8 mouse cellular contexts compared by ENCODE assay signal in genomic region chr8:87536615-87537329, GRCm38 (mm10). TPM values are rescaled to one million over a fixed set of nuclear protein-coding genes. Genes with fewer than 3 reads are reported as not detected.
A peak's percentile ranks its signal among the peaks of the same experiment; 100 is the strongest.
DNase-seq lines count a peak whose midpoint lies in the region; ATAC-seq and TF ChIP-seq lines count a peak whose summit lies in the region.

No protein-coding gene starts in this region.

- TF ChIP-seq CTCF in CH12.LX (conservative IDR thresholded peaks at IDR 0.05 in 1 of 2, IDR thresholded peaks at IDR 0.05 in 1 of 2; ENCODE audit: low read depth in 2 of 2, low read length in 2 of 2): peak; percentile 83 to 85
- peak; percentile 94 for TF ChIP-seq CTCF in liver, embryonic 14.5 days (IDR thresholded peaks at IDR 0.05; ENCODE audit: low read depth)

- no peak overlapping the region for H3K27ac ChIP-seq in CH12.LX (ENCODE audit: insufficient read depth, low read depth)
- H3K27ac ChIP-seq in forebrain, embryonic 12.5 days: no peak overlapping the region
- H3K27ac ChIP-seq in liver, embryonic 14.5 days: no peak overlapping the region
- H3K27ac ChIP-seq in neural tube, embryonic 13.5 days (replicated peaks): no peak overlapping the region

- H3K4me2 ChIP-seq in CH12.LX (ENCODE audit: insufficient read depth, low read depth, poor library complexity, severe bottlenecking): no peak overlapping the region; the same call in 1 of the 2 replicates
- H3K4me2 ChIP-seq in forebrain, embryonic 12.5 days: peak overlapping the region; percentile 30
- H3K4me2 ChIP-seq in liver, embryonic 14.5 days (ENCODE audit: low read depth): no peak overlapping the region
- H3K4me2 ChIP-seq in neural tube, embryonic 13.5 days: peak overlapping the region; percentile 41

- H3K4me3 ChIP-seq in CH12.LX (replicated peaks in 1 of 3; ENCODE audit: low read depth in 2 of 3, low read length in 2 of 3, poor library complexity in 1 of 3): no peak overlapping the region
- H3K4me3 ChIP-seq in forebrain, embryonic 12.5 days (replicated peaks): no peak overlapping the region
- no peak overlapping the region for H3K4me3 ChIP-seq in liver, embryonic 14.5 days (ENCODE audit: insufficient read depth in 1 of 2, low read depth in 2 of 2, low read length in 2 of 2)
- H3K4me3 ChIP-seq in neural tube, embryonic 13.5 days: 0 out of 2 replicates have a peak overlapping the region, but pooled peaks have one; percentile 8

- no peaks in the 10 kb centered on the region for H3K9me3 ChIP-seq in CH12.LX (replicated peaks; ENCODE audit: low read length)
- no peaks in the 10 kb centered on the region for H3K9me3 ChIP-seq in forebrain, embryonic 12.5 days
- H3K9me3 ChIP-seq in liver, embryonic 14.5 days (ENCODE audit: control insufficient read depth, low read length): no peaks in the 10 kb centered on the region
- no peaks in the 10 kb centered on the region for H3K9me3 ChIP-seq in neural tube, embryonic 13.5 days

- DNase-seq in CH12.LX (ENCODE audit: extremely low read depth): peak; percentile 65
- peak; percentile 29 for DNase-seq in c-Kit-positive CD71-positive TER-119-positive erythroid progenitor cells, embryonic 14.5 days (ENCODE audit: low spot score)
- DNase-seq in heart, postnatal 10 days: peak; percentile 79 to 90
- peak; percentile 71 to 91 for DNase-seq in kidney, postnatal 36 days
- peak in 2 of 3 experiments; percentile 5 to 10 for DNase-seq in liver, embryonic 14.5 days (ENCODE audit: low read depth in 3 of 3, low spot score in 3 of 3)
- DNase-seq in testis, postnatal 14 days (ENCODE audit: low spot score): peak; percentile 55

- no peaks in the 10 kb centered on the region for H3K79me2 ChIP-seq in CH12.LX (replicated peaks; ENCODE audit: control insufficient read depth, extremely low read depth, insufficient read depth, poor library complexity, severe bottlenecking)

- no peak overlapping the region for H3K9ac ChIP-seq in CH12.LX (ENCODE audit: insufficient read depth, low read depth)
- H3K9ac ChIP-seq in forebrain, embryonic 12.5 days: no peak overlapping the region
- H3K9ac ChIP-seq in liver, embryonic 14.5 days (replicated peaks): no peak overlapping the region
- no peak overlapping the region for H3K9ac ChIP-seq in neural tube, embryonic 13.5 days

- 7% methylated on average over 23 of the region's 23 CpGs for WGBS in forebrain, embryonic 12.5 days
- WGBS in liver, embryonic 14.5 days (ENCODE audit: insufficient replicate concordance): 8% methylated on average over 23 of the region's 23 CpGs
- 7% methylated on average over 23 of the region's 23 CpGs for WGBS in neural tube, embryonic 13.5 days

- H3K36me3 ChIP-seq in CH12.LX (replicated peaks in 1 of 2; ENCODE audit: control insufficient read depth in 1 of 2, insufficient read depth in 1 of 2, low read length in 1 of 2): no peaks in the 10 kb centered on the region
- no peaks in the 10 kb centered on the region for H3K36me3 ChIP-seq in forebrain, embryonic 12.5 days (replicated peaks)
- H3K36me3 ChIP-seq in liver, embryonic 14.5 days (replicated peaks; ENCODE audit: control insufficient read depth, insufficient read depth, low read depth): no peaks in the 10 kb centered on the region
- H3K36me3 ChIP-seq in neural tube, embryonic 13.5 days: no peaks in the 10 kb centered on the region

- intact Hi-C loops in heart, postnatal 10 days (cut with DNase I): loop anchor here (1.0 to 5.0 kb wide), 2 partner anchors 319 to 602 kb away; no protein-coding TSS in a partner anchor

- ATAC-seq in forebrain, embryonic 12.5 days (ENCODE audit: low FRiP score): peak; percentile 76
- ATAC-seq in liver, embryonic 14.5 days (ENCODE audit: insufficient read depth): no peak
- peak; percentile 68 for ATAC-seq in neural tube, embryonic 13.5 days (ENCODE audit: low read depth)

- in situ Hi-C loops in CH12.LX (cut with MboI; ENCODE audit: low pct_ligation_motif_present, low pct_unique_long_range_greater_than_20kb, low sequenced_read_pairs): loop anchor here (10.0 kb wide), 1 partner anchor 602 kb away; no protein-coding TSS in a partner anchor

- peaks cover 15% of the 10 kb centered on the region for H3K27me3 ChIP-seq in CH12.LX (replicated peaks)
- no peaks in the 10 kb centered on the region for H3K27me3 ChIP-seq in forebrain, embryonic 12.5 days
- no peaks in the 10 kb centered on the region for H3K27me3 ChIP-seq in liver, embryonic 14.5 days (ENCODE audit: control insufficient read depth, insufficient read depth, low read length)
- no peaks in the 10 kb centered on the region; the same call in 1 of the 2 replicates for H3K27me3 ChIP-seq in neural tube, embryonic 13.5 days

- no peak for TF ChIP-seq EP300 in CH12.LX (IDR thresholded peaks at IDR 0.05; ENCODE audit: low read length)
- no peak for TF ChIP-seq EP300 in liver, embryonic 14.5 days (IDR thresholded peaks at IDR 0.05; ENCODE audit: low read depth)

- dilution Hi-C loops in CH12.LX (cut with MboI; ENCODE audit: extremely low pct_ligation_motif_present, extremely low pct_unique_long_range_greater_than_20kb, low sequenced_read_pairs): no loop called here

- no peak for TF ChIP-seq POLR2A in CH12.LX (IDR thresholded peaks at IDR 0.05; ENCODE audit: low read depth, low read length)

- H3K4me1 ChIP-seq in CH12.LX (ENCODE audit: control insufficient read depth in 1 of 2, insufficient read depth in 2 of 2): peaks cover 3 to 13% of the 10 kb centered on the region in 2 experiments; a peak in 3 of 4 replicates
- H3K4me1 ChIP-seq in forebrain, embryonic 12.5 days: peaks cover 15% of the 10 kb centered on the region
- H3K4me1 ChIP-seq in liver, embryonic 14.5 days (replicated peaks; ENCODE audit: control insufficient read depth in 2 of 2, insufficient read depth in 2 of 2, low read length in 1 of 2): no peaks in the 10 kb centered on the region
- peaks cover 27% of the 10 kb centered on the region for H3K4me1 ChIP-seq in neural tube, embryonic 13.5 days (replicated peaks)

- TF ChIP-seq RAD21 in CH12.LX (IDR thresholded peaks at IDR 0.05; ENCODE audit: low read depth, low read length): peak; percentile 84

TF ChIP-seq in CH12.LX, 34 proteins besides CTCF, POLR2A, EP300 and RAD21:
- TF ChIP-seq ZC3H11A (IDR thresholded peaks at IDR 0.05; ENCODE audit: low read depth, low read length): peak; percentile 27
- no peak for TF ChIP-seq CHD1 (IDR thresholded peaks at IDR 0.05; ENCODE audit: low read depth, low read length)
- no peak for TF ChIP-seq CHD2 (IDR thresholded peaks at IDR 0.05; ENCODE audit: low read length)
- no peak for TF ChIP-seq MXI1 (IDR thresholded peaks at IDR 0.05; ENCODE audit: low read depth, low read length)
- 0 out of 2 replicates have a peak, but pooled peaks have one; percentile 12 for TF ChIP-seq BHLHE40 (IDR thresholded peaks at IDR 0.05; ENCODE audit: low read depth, low read length)
- no peak for TF ChIP-seq JUND (conservative IDR thresholded peaks at IDR 0.05; ENCODE audit: low read depth, low read length)
- TF ChIP-seq TBP (conservative IDR thresholded peaks at IDR 0.05; ENCODE audit: low read depth, low read length): no peak
- TF ChIP-seq MAFK (IDR thresholded peaks at IDR 0.05; ENCODE audit: insufficient replicate concordance, low read length): no peak
- TF ChIP-seq SMC3 (IDR thresholded peaks at IDR 0.05; ENCODE audit: low read depth, low read length): peak; percentile 78
- no peak for TF ChIP-seq MEF2A (IDR thresholded peaks at IDR 0.05; ENCODE audit: borderline replicate concordance, low read depth, low read length)
- no peak for TF ChIP-seq MYC (IDR thresholded peaks at IDR 0.05; ENCODE audit: low read depth, low read length)
- TF ChIP-seq NRF1 (IDR thresholded peaks at IDR 0.05; ENCODE audit: low read depth, low read length): no peak

RNA-seq across cellular contexts. Expression of gene 4933402J07Rik, which starts 26.9 kb away (rescaled TPM):
- total RNA-seq in CH12.LX (2012; rRNA removed) (not detected in 2 replicates), CH12.LX (2014; rRNA removed) (not detected in 2 replicates)
- not detected in 2 replicates for polyA plus RNA-seq in CH12.LX (2012; ENCODE audit: insufficient read length, low read depth)
- polyA plus RNA-seq in forebrain, embryonic 12.5 days (2016; fragmentation: Nextera tagmentation; extraction: Ambion mirVana): not detected in 2 replicates
- total RNA-seq in heart, postnatal 10 days (2021): not detected
- polyA plus RNA-seq in liver, embryonic 14.5 days (2012; rRNA removed): not detected in 2 replicates
- not detected in 2 replicates for polyA plus RNA-seq in liver, embryonic 14.5 days (2014; fragmentation: Nextera tagmentation; extraction: Ambion mirVana)
- not detected in 2 replicates for polyA plus RNA-seq in neural tube, embryonic 13.5 days (2015; fragmentation: Nextera tagmentation; extraction: Ambion mirVana)

Comparison
In these comparisons a context has a peak if more than half of its experiments do, and no peak if none do; other contexts are left out.
1. DNase-seq: peak in every context shown above with its lines; median percentile 84 in heart, postnatal 10 days; 81 in kidney, postnatal 36 days; 65 in CH12.LX; 55 in testis, postnatal 14 days; 29 in c-Kit-positive CD71-positive TER-119-positive erythroid progenitor cells, embryonic 14.5 days; 8 in liver, embryonic 14.5 days.
2. H3K4me2 ChIP-seq: peak in forebrain, embryonic 12.5 days (single experiment) and neural tube, embryonic 13.5 days (single experiment); none in CH12.LX (single experiment) and liver, embryonic 14.5 days (single experiment).